12 mouse cellular contexts compared by ENCODE assay signal in the genomic region with DNA sequence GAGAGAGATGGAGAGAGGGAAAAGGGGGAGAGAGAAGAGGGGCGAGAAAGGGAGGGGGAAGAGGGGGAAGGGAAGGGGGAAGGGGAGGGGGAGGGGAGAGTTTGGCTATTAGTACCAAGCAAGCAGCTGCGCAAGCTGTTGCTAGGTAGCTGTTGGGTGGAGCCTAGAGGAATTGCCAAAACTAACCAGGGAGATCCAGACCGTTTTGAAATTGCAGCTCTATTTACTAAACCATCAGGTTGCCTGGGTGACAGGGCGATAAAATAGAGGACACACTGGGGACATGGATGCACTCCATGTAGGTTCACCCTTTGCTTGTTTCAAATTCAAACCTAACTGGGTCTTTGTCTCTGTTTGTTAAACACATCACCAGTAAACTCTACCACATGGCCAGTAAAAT. TPM values are rescaled to one million over a fixed set of nuclear protein-coding genes. Genes with fewer than 3 reads are reported as not detected.
DNase-seq lines count a peak whose midpoint lies in the region; ATAC-seq lines count a peak whose summit lies in the region.
"Had no signal": no experiment of that assay in that cellular context is flagged by ENCODE, and none has a peak within 500 bp of the region (broad histone marks: within the 10 kb centered on the region; RNA-seq: fewer than 3 reads in every experiment).

No protein-coding gene starts in this region.

- no peak overlapping the region for H3K27ac ChIP-seq in forebrain, embryonic 12.5 days
- H3K27ac ChIP-seq in forebrain, embryonic 11.5 days (ENCODE audit: low read depth, low read length): no peak overlapping the region
- peak overlapping the region; percentile 17; the same call in 1 of the 2 replicates for H3K27ac ChIP-seq in midbrain, embryonic 10.5 days (replicated peaks)
- no peak overlapping the region for H3K27ac ChIP-seq in midbrain, embryonic 15.5 days
- H3K27ac ChIP-seq in neural tube, embryonic 12.5 days: no peak overlapping the region
- H3K27ac ChIP-seq: embryonic facial prominence, embryonic 15.5 days; limb, embryonic 15.5 days; stomach, postnatal 0 days had no signal

- peaks cover 17% of the 10 kb centered on the region; the same call in 1 of the 2 replicates for H3K27me3 ChIP-seq in forebrain, embryonic 12.5 days
- H3K27me3 ChIP-seq in forebrain, embryonic 11.5 days (ENCODE audit: control insufficient read depth, insufficient read depth, low read length): no peaks in the 10 kb centered on the region
- H3K27me3 ChIP-seq in midbrain, embryonic 10.5 days (ENCODE audit: low read depth, poor library complexity, severe bottlenecking): peaks cover 48% of the 10 kb centered on the region
- no peaks in the 10 kb centered on the region for H3K27me3 ChIP-seq in midbrain, embryonic 15.5 days (replicated peaks)
- H3K27me3 ChIP-seq in neural tube, embryonic 12.5 days (replicated peaks): no peaks in the 10 kb centered on the region; the same call in 1 of the 2 replicates

- no peak for ATAC-seq in forebrain, embryonic 12.5 days (ENCODE audit: low FRiP score)
- no peak for ATAC-seq in forebrain, embryonic 11.5 days (replicated peaks; ENCODE audit: low FRiP score)
- ATAC-seq in midbrain, embryonic 15.5 days (replicated peaks): no peak
- no peak for ATAC-seq in neural tube, embryonic 12.5 days (ENCODE audit: low FRiP score, low read depth)

- H3K4me3 ChIP-seq in forebrain, embryonic 12.5 days (replicated peaks): no peak overlapping the region
- no peak overlapping the region for H3K4me3 ChIP-seq in forebrain, embryonic 11.5 days (ENCODE audit: low read depth, low read length)
- H3K4me3 ChIP-seq in midbrain, embryonic 10.5 days: no peak overlapping the region
- no peak overlapping the region for H3K4me3 ChIP-seq in midbrain, embryonic 15.5 days
- H3K4me3 ChIP-seq in neural tube, embryonic 12.5 days: no peak overlapping the region
- H3K4me3 ChIP-seq: embryonic facial prominence, embryonic 15.5 days; limb, embryonic 15.5 days had no signal

- no peak overlapping the region for H3K9ac ChIP-seq in forebrain, embryonic 12.5 days
- H3K9ac ChIP-seq in forebrain, embryonic 11.5 days (ENCODE audit: low read length): no peak overlapping the region
- no peak overlapping the region for H3K9ac ChIP-seq in midbrain, embryonic 15.5 days
- no peak overlapping the region for H3K9ac ChIP-seq in neural tube, embryonic 12.5 days
- H3K9ac ChIP-seq: embryonic facial prominence, embryonic 15.5 days; limb, embryonic 15.5 days had no signal

- H3K36me3 ChIP-seq in forebrain, embryonic 12.5 days (replicated peaks): no peaks in the 10 kb centered on the region
- H3K36me3 ChIP-seq in forebrain, embryonic 11.5 days (ENCODE audit: control insufficient read depth, insufficient read depth, low read length): no peaks in the 10 kb centered on the region
- H3K36me3 ChIP-seq in midbrain, embryonic 10.5 days: no peaks in the 10 kb centered on the region
- H3K36me3 ChIP-seq in midbrain, embryonic 15.5 days (replicated peaks): no peaks in the 10 kb centered on the region
- H3K36me3 ChIP-seq in neural tube, embryonic 12.5 days: no peaks in the 10 kb centered on the region
- H3K36me3 ChIP-seq: embryonic facial prominence, embryonic 15.5 days; limb, embryonic 15.5 days had no signal

- 0 out of 2 replicates have a peak overlapping the region, but pooled peaks have one; percentile 0 for H3K4me2 ChIP-seq in forebrain, embryonic 12.5 days
- no peak overlapping the region for H3K4me2 ChIP-seq in forebrain, embryonic 11.5 days (ENCODE audit: low read depth, low read length, severe bottlenecking)
- no peak overlapping the region for H3K4me2 ChIP-seq in midbrain, embryonic 15.5 days
- peak overlapping the region; percentile 16; the same call in 1 of the 2 replicates for H3K4me2 ChIP-seq in neural tube, embryonic 12.5 days (replicated peaks)
- H3K4me2 ChIP-seq: embryonic facial prominence, embryonic 15.5 days; limb, embryonic 15.5 days had no signal

- 31% methylated on average over 4 of the region's 4 CpGs for whole genome bisulfite sequencing in forebrain, embryonic 12.5 days
- WGBS in forebrain, embryonic 11.5 days: 39% methylated on average over 4 of the region's 4 CpGs
- 31% methylated on average over 4 of the region's 4 CpGs for WGBS in midbrain, embryonic 10.5 days
- 34% methylated on average over 4 of the region's 4 CpGs for WGBS in midbrain, embryonic 15.5 days
- 36% methylated on average over 4 of the region's 4 CpGs for WGBS in neural tube, embryonic 12.5 days

- no peak for DNase-seq in forebrain, embryonic 11.5 days (ENCODE audit: low spot score)
- DNase-seq in midbrain, embryonic 10.5 days (ENCODE audit: low spot score): no peak
- peak; percentile 47 for DNase-seq in heart, postnatal 4 days
- no peak for DNase-seq in MN1 (ENCODE audit: low spot score)
- DNase-seq in ovary, postnatal 10 days (ENCODE audit: low spot score): no peak

- no peaks in the 10 kb centered on the region for H3K9me3 ChIP-seq in forebrain, embryonic 12.5 days
- H3K9me3 ChIP-seq in forebrain, embryonic 11.5 days (ENCODE audit: control insufficient read depth, low read length): no peaks in the 10 kb centered on the region
- no peaks in the 10 kb centered on the region for H3K9me3 ChIP-seq in midbrain, embryonic 10.5 days (replicated peaks)
- H3K9me3 ChIP-seq in midbrain, embryonic 15.5 days: no peaks in the 10 kb centered on the region
- H3K9me3 ChIP-seq in neural tube, embryonic 12.5 days: no peaks in the 10 kb centered on the region
- H3K9me3 ChIP-seq: embryonic facial prominence, embryonic 15.5 days; limb, embryonic 15.5 days had no signal

- H3K4me1 ChIP-seq in forebrain, embryonic 12.5 days: peaks cover 17% of the 10 kb centered on the region
- H3K4me1 ChIP-seq in forebrain, embryonic 11.5 days (replicated peaks; ENCODE audit: control insufficient read depth, insufficient read depth, low read length): peaks cover 5% of the 10 kb centered on the region; the same call in 1 of the 2 replicates
- H3K4me1 ChIP-seq in midbrain, embryonic 10.5 days: peaks cover 29% of the 10 kb centered on the region
- H3K4me1 ChIP-seq in midbrain, embryonic 15.5 days: peaks cover 6% of the 10 kb centered on the region; the same call in 1 of the 2 replicates
- peaks cover 14% of the 10 kb centered on the region for H3K4me1 ChIP-seq in neural tube, embryonic 12.5 days

RNA-seq across cellular contexts. Expression of a gene that starts 23.8 kb away (rescaled TPM):
- 0.19 TPM in 1 of 2 replicates, not detected in the other for polyA plus RNA-seq in forebrain, embryonic 12.5 days (2016; fragmentation: Nextera tagmentation; extraction: Ambion mirVana)
- not detected in 2 replicates for polyA plus RNA-seq in forebrain, embryonic 11.5 days (2014; fragmentation: Nextera tagmentation; extraction: Ambion mirVana)
- not detected in 2 replicates for polyA plus RNA-seq in midbrain, embryonic 10.5 days (2016; fragmentation: Nextera tagmentation; extraction: Ambion mirVana)
- polyA plus RNA-seq in midbrain, embryonic 15.5 days (2015; fragmentation: Nextera tagmentation; extraction: Ambion mirVana): not detected in 2 replicates
- total RNA-seq in heart, postnatal 4 days (2021): 10 to 100 TPM; 47.8 to 48.0 TPM
- polyA plus RNA-seq in neural tube, embryonic 12.5 days (2016; fragmentation: Nextera tagmentation; extraction: Ambion mirVana): 1.6 and 1.8 TPM in 2 replicates
- total RNA-seq: neutrophil, adult 5-6 weeks had no signal

Comparison
In these comparisons a context has a peak if more than half of its experiments do, and no peak if none do; other contexts are left out.
1. H3K4me2 ChIP-seq: peak in forebrain, embryonic 12.5 days (single experiment) and neural tube, embryonic 12.5 days (single experiment); none in forebrain, embryonic 11.5 days (single experiment) and midbrain, embryonic 15.5 days (single experiment).